Mouse (Mus musculus): Measurements from ENCODE around the gene Ankrd6. TPM values are rescaled to one million over a fixed set of nuclear protein-coding genes. Genes with fewer than 3 reads are reported as not detected.

Gene Ankrd6
- total RNA-seq, 2 experiments from 2014 or later: 7.6 to 10.0 TPM

DNA sequence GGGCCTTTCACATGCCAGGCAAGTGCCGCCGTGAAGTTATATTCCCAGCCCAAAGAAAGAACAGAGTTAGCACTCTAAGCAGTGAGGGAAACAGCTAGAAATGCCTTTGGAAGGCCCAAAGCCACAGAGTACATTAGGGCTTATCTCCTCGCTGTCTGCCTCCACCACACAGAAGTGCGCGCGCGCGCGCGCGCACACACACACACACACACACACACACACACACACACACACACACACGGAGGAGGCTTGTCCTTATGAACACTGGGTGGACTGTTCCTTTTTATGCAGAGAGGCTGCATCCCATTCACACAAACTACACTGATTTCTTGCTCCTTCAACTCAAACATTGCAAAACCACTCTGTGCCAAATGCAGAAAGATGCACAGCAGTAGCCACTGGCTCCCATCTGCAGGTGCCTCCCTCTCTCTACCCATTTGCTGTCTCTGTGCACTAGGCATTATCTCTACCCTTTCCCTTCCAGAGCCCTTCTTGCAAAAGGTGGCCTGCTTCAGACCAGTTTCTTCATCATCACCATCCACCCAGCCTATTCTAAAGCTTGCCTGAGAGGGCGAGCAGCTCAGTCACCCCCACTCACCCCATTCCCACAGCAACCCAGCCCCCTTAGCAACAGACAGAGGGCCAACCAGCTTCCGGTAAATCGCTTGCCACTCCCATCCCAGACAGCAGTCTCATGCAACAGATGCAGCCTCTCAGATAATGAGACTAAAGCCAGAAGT lies 88.5 kb downstream of the Ankrd6 start:
- no peak for DNase-seq (ENCODE audit: low spot score in 2 of 2)

DNA sequence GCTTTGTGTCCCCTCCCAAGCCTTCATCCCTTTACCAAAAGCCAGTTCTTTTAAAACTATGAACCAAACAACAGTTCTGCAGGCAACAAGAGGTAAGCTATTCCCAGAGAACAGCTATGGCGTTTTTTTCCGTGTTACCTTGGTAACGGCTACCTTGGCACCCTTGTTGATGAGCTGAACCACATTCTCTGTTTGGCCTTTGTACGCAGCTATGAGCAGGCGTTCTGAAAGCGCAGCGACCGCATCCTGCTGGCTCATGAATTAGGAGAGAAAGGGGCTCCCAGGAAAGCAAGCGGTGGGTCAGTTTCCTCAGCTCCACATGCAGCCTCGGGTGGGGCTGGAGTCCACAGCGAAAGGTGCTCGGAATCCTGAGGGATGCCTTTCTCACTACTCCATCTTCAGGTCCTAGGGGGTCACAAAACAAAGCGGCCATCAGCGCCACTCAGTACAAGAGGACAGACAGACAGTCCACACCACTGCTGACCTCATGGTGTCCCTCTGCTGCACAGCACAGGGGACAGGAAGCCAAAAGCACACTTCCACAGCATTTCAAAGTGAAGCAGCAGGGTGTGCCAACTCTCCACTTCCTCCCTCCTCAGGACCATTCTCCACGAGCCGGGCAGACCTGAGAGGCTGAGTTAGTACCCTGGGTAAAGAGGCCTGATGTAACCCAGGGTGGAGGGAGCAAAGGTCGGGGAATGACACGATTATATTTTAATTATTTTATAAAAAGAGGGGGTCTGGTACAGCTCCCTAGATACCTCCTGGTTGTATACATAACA lies 90.3 kb downstream of the Ankrd6 start:
- no peak for DNase-seq (ENCODE audit: low spot score in 2 of 2)

DNA sequence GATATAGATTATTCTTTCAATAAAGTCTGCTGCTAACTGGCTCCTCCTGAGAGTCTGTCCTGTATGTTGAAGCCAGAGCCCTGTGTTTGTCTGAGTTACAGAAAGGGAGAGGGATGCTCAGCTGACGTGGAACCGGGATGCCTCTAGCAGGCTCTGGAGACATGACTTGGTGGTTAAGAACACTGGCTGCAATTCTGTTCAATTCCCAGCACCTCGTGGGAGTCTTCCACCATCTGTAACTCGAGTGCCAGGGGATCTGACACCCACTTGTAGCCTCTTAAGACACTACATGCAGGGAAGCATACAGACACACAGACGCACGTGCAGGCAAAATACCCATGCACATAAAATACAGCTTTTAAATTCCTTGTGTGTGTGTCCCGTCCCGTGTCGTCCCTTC lies 95.1 kb downstream of the Ankrd6 start:
- DNase-seq (ENCODE audit: low spot score in 2 of 2): no peak

DNA sequence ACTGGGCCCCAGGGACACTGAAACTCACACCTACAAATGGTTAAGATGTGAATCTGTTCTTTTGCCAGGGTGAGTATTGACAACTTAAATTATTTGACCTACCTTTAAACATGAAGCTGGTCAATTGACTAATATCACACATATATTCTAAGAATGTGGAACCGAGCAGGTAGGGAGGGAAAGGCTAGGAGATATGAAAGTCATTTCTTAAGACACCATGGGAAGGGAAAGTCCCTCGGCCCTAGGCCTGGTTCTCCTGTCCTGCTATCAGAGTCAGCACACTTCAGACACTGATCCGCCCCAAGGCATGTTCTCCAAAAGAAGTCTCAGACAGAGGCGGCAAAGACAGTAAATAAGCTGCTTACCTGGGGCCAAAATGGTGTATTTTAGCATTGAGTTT lies 95.7 kb downstream of the Ankrd6 start:
- no peak for DNase-seq (ENCODE audit: low spot score in 2 of 2)

DNA sequence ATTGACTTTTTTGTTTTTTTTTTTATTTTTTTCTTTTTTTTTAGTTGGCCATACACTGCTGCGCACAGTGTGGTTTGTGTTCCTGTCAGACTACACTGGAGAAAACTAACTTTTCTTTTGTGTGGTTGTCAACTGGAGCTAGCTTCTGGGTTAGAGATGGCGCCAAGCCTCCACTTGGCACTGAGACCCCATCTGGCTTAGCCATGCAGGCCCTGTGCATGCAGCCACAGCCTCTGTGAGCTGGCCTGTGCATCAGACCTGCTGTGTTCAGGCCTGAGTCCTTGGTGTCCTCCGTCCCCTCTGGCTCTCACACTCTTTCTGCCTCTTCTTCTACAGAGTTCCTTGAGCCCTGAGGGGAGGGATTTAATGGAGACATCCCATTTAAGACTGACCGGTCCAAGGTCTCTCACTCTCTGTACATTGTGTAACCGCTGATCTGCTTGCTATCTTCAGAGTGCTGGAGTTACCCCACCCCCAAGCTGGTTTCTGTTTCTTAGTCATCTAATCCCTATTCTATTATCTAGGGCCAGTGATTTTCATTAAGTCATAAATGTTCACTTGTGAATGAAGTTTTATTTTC lies 96.9 kb downstream of the Ankrd6 start:
- no peak for DNase-seq (ENCODE audit: low spot score in 2 of 2)

DNA sequence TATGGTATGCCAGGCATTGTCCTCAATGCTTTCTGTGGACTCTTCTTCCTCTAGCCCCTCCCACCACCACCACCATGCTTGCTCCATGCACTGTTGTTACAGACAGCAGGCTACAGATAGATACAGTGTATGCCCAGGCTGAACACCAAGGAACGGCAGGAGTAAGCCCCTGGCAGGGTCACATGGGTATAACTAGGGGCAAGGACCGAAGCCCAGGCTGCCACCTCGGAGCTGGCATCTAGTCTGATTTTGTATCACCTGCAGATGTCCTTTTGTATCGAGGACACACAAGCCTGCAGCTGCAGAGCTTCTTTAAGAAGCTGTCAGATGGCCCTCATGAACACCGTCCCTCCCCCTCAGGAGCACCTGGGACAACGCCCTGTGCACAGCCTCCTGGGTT lies 97.8 kb downstream of the Ankrd6 start:
- no peak for DNase-seq (ENCODE audit: low spot score in 2 of 2)

DNA sequence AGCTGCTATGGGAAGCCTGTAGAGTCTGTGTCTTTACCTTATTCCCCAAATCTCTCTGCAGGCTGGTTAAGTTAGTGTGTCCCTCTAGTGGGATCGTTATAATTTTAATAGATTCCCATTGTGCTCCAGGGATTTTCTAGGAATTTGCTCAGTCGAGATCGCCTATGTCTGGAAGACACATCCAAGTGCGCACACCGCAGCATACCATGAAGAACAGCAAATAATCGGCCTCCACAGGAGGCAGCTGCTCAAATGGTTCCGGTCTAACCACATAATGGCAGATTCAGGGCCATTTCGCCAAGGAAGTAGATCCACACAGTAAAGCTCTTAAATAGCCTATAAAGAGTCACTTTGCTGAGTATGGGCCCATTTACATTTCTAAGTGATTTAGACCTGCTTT lies 98.3 kb downstream of the Ankrd6 start:
- no peak for DNase-seq (ENCODE audit: low spot score in 2 of 2)

DNA sequence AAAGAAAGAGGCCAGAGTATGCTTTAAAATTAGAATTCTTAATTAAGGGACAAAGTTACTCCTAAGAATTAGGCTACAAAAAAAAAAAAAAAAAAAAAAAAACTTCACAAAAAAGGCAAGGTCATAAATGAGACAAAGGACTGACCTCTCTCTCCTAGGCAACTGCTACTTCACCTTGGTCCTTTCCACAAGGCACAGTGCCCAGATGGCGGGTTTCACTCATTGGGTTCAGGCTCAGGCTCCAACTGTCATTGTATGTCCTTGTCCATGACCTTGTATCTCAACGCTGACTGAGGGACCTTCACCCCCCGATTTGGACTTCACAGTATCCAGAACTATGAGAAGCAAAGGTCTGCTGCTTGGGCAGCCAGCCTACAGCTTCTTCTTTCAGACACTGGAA lies 112.2 kb downstream of the Ankrd6 start:
- DNase-seq (ENCODE audit: low spot score in 2 of 2): no peak

DNA sequence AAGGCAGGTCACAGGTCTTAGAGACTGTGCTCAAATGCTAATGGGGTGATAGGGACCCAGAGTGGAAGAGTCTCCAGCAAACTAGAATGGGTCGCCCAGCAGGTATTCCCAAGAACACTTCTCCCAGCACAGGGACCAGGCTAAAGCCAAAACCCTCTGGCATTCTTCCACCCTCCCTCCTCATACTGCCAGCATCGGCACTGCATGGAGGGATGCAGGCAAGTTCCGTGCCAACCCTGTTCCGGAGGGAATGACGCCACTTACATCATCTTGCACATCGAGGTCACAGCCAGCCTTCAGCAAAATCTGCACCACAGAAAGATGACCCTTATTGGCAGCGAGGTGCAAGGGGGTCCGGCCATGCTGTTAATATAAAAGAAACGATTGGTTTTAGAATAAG lies 114.6 kb downstream of the Ankrd6 start:
- DNase-seq (ENCODE audit: low spot score in 2 of 2): no peak

DNA sequence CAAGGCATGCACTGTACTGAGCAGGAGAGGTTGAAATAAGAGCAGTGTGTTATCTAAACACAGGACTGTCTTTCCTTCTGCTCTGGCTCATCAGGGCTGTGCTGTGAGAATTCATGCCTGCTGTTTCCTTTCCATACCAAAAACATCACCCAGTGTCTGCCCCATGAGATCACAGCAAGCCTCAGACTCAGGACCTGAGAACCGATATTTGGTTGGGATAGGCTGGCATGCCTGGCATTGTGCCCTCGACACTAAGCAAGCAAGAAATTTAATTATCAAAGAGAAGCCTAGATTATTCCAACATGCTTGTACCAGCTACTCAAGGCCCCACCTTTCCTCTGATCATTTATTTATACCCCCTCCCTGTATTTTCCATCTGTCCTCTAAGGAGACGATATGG lies 116.1 kb downstream of the Ankrd6 start:
- DNase-seq (ENCODE audit: low spot score in 2 of 2): no peak

DNA sequence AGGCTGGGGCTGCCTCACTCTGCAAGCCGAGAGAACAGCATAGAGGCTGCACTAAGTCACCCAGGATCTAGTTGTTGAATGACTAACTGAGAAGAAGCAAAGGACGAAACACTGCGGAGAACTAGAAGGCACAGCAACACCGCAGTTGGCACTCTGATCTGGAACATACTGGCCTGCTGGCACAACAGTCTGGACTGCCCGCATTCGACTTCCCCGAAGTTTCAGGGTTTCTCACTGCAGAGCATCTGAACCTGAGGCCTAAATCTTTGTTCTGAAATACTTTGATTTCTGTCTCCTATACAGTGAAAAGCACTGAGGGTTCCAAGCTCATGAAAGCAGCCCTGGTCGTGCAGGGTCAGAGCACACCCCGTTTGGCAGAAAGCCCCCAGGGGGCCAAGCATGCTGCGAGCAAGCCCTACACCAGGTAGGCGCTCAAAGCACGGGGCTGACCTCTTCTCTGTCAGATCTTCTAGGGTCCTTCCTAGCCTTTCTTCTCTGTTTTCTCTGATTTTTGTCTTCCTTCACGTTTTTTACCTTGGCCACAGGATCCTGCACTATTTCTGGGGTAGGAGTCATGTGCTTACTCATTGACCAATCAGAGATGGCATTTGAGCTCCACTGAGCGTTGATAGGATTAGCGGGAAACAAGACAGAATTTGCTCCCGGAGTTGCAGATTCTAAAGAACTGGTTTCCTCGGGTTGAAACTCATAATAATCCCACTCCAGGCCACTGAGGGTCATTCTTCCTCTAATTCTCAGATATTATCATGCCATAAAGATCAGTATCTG lies 117.0 kb downstream of the Ankrd6 start:
- no peak for DNase-seq (ENCODE audit: low spot score in 2 of 2)

DNA sequence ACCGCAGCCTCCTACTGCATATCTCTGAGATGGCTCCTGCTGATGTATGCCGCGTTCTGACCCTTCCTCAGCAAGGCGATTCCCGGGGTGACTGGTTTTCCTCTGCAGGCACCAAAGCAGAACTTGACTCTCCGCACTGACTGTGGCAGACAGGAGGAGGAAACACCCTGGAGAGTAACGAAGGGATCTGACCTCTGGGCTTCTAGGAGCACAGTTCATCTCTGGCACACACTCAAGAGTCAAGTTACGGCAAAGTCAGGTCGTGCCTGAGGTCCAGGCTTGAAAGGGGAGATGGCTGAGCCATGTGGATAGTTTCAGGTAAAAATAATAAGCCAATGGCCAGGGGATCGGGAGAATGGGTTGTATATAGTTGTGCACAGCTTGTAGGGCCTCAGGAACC lies 121.3 kb downstream of the Ankrd6 start:
- DNase-seq (ENCODE audit: low spot score in 2 of 2): no peak

DNA sequence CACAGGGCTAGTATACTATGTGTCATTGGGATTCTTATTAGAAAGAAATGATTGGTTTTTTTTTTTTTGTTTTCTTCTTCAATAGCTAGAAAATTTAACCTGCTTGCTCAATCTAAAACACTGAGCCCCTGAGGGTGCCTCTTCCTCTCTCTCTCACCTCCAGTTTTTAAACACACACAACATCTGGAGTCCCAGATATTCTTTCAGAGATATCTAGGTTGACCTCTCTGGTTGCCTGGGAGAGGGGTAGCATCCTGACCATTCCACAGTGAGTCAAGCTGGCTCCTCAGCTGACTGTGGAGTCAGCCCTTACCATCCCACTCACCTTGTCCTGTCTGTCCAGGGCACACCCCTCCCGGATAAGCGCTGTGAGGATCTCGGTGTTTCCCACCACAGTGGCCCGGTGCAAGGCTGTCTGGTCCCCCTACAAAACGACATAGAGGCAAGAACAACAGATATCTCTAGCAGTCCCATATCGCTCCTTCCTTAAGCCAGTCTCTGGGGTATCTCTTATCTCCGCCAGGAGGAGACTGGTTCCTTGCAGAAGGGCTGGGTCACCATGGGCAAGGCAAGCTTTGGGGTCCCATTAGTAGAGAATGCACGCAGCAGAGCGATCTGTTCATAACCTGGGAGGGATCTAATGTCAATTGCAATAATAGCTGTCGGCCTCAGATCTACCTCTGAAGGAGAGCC lies 122.1 kb downstream of the Ankrd6 start:
- DNase-seq (ENCODE audit: low spot score in 2 of 2): no peak

DNA sequence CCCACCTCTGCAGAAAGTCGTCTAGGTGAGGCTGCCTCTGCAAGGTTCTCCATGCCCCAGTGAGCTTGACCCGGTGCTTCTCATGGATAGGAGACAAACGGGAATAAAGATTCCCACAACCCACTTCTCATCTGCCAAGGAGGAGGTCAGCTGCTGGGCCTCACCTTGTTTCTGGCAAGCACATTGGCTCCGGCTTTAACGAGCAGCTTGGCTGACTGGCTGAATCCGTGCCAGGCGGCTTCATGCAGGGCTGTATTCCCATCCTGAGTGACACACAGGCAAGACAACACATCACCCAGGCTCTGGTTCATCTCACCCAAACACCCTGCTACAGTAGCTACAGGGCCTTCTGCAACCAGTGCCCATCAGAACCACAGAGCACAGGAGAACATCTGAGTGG lies 123.7 kb downstream of the Ankrd6 start:
- no peak for DNase-seq (ENCODE audit: low spot score in 2 of 2)

DNA sequence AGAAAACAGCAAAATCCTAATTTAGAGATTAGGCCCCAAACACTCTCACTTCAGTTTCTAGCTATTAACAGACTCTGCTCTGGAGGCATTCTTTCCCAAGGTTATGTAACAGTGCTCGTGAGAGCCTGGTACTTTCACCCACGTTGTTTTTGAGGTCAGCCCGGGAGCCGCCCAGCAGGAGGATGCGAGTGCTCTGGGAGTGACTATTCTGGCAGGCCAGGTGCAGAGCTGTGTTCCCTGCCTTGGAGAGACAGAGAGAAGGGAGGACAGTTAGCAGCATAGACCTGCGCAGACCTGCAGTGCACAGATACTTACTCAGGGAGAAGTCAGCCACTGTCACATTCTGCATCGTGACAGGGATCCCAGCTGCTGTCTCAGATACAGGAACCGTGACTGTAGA lies 126.4 kb downstream of the Ankrd6 start:
- no peak for DNase-seq (ENCODE audit: low spot score in 2 of 2)

DNA sequence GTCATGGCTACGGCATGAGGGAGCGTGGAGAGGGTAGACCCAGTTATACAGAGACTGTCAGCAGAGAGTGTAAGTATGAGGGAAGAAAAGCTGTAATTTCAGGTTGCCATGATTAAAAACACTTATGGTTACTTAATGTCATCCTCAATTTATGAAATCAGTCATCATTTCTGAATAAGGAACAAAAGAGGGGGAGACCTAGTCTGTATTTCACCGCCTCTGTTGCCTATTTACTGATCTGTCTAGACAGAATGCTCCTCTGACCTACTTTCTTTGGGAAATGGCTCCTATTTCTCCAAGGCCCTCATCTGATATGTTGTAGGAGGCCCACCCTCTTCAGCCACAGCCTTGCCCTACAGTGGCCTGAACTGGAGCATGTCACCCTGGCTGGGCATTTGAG lies 130.0 kb downstream of the Ankrd6 start:
- no peak for DNase-seq (ENCODE audit: low spot score in 2 of 2)

DNA sequence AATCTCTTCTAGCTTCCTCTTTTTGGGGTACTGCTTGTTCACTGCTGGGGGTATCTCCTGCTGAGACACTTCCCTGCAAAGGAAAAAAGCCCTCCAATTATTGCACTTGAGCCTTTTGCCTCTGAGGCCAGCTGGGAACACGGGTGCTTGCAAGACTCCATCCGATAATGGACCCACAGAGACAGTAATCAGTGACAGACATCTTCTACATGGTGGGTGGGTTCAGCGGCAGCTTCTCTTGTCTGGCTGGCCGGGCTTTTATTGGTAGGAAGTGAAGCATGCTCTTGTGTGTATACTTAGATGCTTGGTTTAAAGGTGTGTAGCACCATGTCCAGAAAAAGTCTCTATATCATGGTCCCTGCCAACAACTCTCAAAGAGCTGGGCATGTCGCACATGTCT lies 133.2 kb downstream of the Ankrd6 start:
- no peak for DNase-seq (ENCODE audit: low spot score in 2 of 2)

DNA sequence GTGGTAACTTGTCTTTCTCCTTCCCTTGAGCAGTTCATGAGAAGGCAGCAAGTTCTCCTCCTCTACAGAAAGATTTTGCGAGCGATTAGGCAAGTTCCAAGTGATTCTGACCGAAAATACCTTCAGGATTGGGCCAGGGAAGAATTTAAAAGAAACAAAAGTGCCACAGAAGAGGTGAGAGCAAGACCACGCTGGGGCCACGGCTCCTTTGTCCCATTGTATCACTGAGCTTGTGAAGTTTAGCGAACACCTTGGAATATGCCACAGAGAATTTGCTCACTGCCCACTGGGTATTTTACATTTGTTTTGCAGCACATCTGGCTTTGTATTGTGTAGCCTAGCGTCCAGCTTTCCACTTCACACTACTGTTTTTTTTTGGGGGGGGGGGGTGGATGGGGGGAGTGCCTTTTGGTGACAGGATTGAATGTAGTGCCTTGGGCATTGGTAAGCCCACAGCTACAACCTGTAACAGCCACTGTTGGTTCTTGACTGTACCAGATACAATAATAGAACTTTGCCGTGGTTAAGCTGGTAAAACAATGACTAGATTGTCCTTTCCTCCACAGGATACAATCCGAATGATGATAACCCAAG lies 150.0 kb downstream of the Ankrd6 start:
- DNase-seq (ENCODE audit: low spot score in 2 of 2): no peak

DNA sequence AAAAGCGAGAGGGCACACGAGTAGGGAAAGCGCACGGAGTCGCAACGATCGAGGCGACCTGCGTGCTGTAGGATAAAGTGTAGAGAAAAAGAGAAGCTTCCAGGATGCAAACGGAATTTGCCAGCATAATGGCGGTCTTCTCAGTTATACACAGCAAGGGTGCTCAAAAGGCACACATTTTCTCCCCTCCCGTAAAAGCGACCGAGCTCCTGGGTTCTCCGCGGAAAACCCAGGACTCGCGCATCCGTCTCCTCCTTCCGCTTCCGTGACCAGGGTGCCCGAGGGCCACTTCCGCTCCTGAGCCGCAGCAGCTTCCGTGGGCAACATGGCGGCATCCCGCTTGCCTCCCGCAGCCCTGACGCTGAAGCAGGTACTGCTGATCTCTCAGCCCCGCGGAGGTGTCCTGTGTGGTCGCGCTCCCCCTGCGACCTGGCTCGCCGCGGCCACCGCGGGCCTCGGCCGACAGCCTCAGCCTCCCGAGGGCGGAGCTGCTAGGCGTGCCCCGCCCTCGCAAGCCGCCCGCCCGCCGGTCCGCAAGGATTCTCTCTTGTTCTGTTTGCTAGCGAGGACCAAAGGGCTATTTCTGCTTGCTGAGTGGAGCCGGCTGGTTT lies 150.6 kb downstream of the Ankrd6 start, which contains the start of gene Lyrm2:
Gene Lyrm2 (plus strand): TSS at position 288 of the 611 bp plus-strand sequence.
- DNase-seq (ENCODE audit: low spot score in 2 of 2): peak; percentile 65 to 67

DNA sequence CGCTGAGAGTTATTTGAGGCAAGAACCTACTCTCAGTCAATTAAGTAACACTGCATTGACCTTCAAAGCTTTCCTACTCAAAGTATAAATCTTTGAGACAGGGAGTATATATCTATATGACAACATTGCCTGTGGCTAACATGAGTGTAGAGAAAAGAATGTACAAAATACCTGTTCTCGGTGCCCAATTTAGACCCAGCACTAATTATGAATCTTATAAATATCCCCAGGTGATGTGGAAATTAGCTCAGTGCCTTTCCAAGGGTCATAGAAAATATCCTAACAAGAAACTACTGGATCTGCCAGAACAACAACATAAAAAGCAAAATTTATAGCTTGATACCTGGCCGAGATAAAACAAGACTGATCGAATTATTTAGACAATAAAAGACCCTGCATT lies 151.7 kb downstream of the Ankrd6 start:
- no peak for DNase-seq (ENCODE audit: low spot score in 2 of 2)

Data from adrenal gland, postnatal 4 days (tissue).